Mouse (Mus musculus): ENCODE measurements around the gene Brwd3. TPM values are rescaled to one million over a fixed set of nuclear protein-coding genes. Genes with fewer than 3 reads are reported as not detected.

Brwd3 gene
- polyA plus RNA-seq, 1 experiment from 2014 or later, result 4.5 TPM

DNA sequence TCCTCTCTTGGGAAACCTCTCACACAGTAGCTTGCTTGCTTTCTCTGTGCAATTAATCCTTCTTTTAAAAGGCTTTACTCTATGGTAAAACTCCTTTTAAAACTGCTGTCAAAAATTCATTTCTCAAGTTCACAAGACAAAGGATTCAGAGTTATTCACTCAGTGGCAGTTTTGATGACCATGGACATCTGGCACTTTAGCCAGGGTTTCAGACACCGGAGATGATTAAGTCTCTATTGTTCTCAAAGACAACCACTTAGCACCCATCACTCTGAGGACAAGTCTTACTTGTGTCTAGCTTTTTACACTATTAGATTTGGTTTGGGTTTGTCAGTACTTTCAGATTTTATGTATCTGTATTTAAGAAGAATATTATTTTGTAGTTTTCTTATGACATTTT lies 104.6 kb downstream of the Brwd3 start:
- H3K9me3 ChIP-seq, result no peaks in the 10 kb centered on the region
- H3K4me2 ChIP-seq, result no peak overlapping the region
- ATAC-seq (ENCODE audit: insufficient number of reproducible peaks, insufficient read depth, low FRiP score, low TSS enrichment, low read depth), result no peak
- no peaks in the 10 kb centered on the region for H3K27me3 ChIP-seq
- no peak overlapping the region for H3K4me3 ChIP-seq
- H3K9ac ChIP-seq, result no peak overlapping the region
- H3K27ac ChIP-seq, result no peak overlapping the region
- H3K36me3 ChIP-seq, result no peaks in the 10 kb centered on the region
- 71% methylated on average over 1 of the region's 1 CpGs for WGBS
- H3K4me1 ChIP-seq, result no peaks in the 10 kb centered on the region

DNA sequence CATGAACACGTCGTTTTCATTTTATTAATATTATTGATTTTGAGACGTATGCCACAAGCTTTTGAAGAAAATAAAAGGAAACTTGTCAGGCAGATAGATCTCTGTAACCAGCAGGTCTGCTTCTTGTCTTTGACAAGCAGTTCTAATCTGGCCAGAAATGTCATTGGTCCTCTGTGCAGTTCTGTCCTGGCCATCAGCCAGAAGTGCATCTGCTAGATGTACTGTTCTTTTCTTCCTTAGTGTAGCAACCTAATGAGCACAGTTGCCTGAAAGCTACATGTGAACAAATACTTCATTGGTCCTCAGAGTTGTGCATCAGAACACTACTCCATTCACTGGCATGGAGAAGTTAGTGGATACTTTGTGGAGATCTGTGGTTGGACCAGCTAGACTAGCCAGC lies 105.1 kb downstream of the Brwd3 start:
- no peak for ATAC-seq (ENCODE audit: insufficient number of reproducible peaks, insufficient read depth, low FRiP score, low TSS enrichment, low read depth)
- whole genome bisulfite sequencing, result 77% methylated on average over 3 of the region's 3 CpGs
- H3K27ac ChIP-seq, result no peak overlapping the region
- no peaks in the 10 kb centered on the region for H3K27me3 ChIP-seq
- no peaks in the 10 kb centered on the region for H3K4me1 ChIP-seq
- H3K4me2 ChIP-seq, result no peak overlapping the region
- H3K9me3 ChIP-seq, result no peaks in the 10 kb centered on the region
- no peaks in the 10 kb centered on the region for H3K36me3 ChIP-seq
- no peak overlapping the region for H3K4me3 ChIP-seq
- no peak overlapping the region for H3K9ac ChIP-seq

DNA sequence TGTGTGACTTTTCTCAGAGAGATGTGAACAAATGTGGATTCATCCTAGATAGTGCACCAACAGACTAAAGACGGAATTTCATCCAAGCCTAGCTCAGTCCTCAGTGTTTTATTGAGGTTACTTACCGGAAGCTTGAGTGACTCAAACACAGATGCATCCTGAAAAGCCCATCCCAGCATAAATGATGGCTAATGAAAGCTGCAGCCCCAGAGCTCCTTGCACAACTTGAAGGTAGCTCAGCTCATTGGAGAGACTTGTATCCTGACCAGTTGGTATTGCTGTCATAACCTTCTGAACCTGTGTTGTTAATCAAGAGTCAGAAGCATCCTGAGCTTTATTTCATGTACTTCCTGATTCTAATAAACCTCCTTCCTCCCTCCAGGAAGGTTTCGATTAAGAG lies 105.8 kb downstream of the Brwd3 start:
- Histone ChIP-seq H3K36me3 (no peaks in the 10 kb centered on the region), H3K4me3 (no peak overlapping the region), H3K9ac (no peak overlapping the region), H3K27me3 (no peaks in the 10 kb centered on the region), H3K27ac (no peak overlapping the region), H3K4me1 (no peaks in the 10 kb centered on the region), H3K9me3 (no peaks in the 10 kb centered on the region), H3K4me2 (no peak overlapping the region)
- ATAC-seq (ENCODE audit: insufficient number of reproducible peaks, insufficient read depth, low FRiP score, low TSS enrichment, low read depth), result no peak
- WGBS, result 66% methylated on average over 3 of the region's 3 CpGs

DNA sequence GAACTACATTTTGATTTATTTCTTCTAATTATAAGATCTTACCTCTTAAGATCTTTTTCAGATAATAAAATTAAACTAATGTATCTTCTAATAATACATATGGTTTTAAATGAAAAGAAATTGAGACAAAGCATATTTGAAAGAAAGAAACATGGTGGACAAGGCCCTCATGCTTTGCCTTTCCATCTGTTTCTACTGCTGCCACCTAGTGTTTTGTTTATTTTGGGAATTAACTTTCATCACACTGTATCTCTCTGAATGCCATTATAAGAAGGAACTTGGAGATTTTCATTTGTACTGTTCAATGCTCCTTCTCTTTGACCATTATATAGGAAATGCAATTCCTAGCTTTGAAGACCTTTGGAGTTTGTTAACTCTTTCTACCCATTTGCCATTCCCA lies 109.9 kb downstream of the Brwd3 start:
- no peak for ATAC-seq (ENCODE audit: insufficient number of reproducible peaks, insufficient read depth, low FRiP score, low TSS enrichment, low read depth)
- Histone ChIP-seq H3K36me3 (no peaks in the 10 kb centered on the region), H3K27me3 (no peaks in the 10 kb centered on the region), H3K9me3 (no peaks in the 10 kb centered on the region), H3K4me1 (no peaks in the 10 kb centered on the region), H3K27ac (no peak overlapping the region), H3K9ac (no peak overlapping the region), H3K4me3 (no peak overlapping the region), H3K4me2 (no peak overlapping the region)

DNA sequence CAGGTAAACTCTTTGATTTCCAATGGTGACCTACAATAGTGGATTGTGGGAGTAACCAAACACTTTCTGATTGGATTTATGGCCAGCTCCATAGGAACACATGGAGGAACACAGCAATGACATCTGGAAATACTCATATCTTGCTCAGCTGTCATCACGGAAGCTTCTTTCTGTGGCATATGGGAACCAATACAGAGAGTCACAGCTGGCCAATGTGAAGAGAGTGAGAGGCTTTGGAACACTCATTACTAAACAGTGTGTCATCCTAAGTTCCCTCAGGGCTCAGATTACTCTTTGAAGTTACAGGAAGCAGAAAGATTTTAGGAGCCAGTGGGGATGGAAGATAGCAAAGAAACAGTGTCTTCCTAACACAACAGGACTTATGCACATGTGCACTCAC lies 111.7 kb downstream of the Brwd3 start:
- Histone ChIP-seq H3K36me3 (no peaks in the 10 kb centered on the region), H3K9me3 (no peaks in the 10 kb centered on the region), H3K4me1 (no peaks in the 10 kb centered on the region), H3K27me3 (no peaks in the 10 kb centered on the region), H3K4me3 (no peak overlapping the region), H3K27ac (no peak overlapping the region), H3K9ac (no peak overlapping the region), H3K4me2 (no peak overlapping the region)
- 55% methylated on average over 1 of the region's 1 CpGs for WGBS
- no peak for ATAC-seq (ENCODE audit: insufficient number of reproducible peaks, insufficient read depth, low FRiP score, low TSS enrichment, low read depth)

DNA sequence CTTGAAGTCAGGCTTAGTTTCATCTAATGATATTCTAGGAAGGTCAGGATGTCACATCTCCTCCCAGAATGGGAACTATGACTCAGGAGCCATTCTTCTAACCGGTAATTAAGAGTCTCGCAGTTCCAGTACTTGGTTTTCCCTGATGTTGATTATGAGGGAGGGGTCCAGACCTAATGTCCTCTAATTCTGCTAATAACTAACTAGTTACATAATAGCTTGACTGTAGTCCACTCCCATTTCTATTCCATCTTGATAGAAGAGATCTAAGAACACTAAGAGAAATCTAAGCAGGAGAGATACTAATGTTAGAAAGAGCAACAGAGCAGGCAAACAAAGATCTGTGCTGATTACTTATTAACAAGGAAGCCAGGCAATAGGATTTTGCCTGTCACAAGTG lies 129.9 kb downstream of the Brwd3 start:
- no peak for ATAC-seq (ENCODE audit: insufficient number of reproducible peaks, insufficient read depth, low FRiP score, low TSS enrichment, low read depth)
- Histone ChIP-seq H3K27me3 (no peaks in the 10 kb centered on the region), H3K4me1 (no peaks in the 10 kb centered on the region), H3K9ac (no peak overlapping the region), H3K9me3 (no peaks in the 10 kb centered on the region), H3K4me3 (no peak overlapping the region), H3K27ac (no peak overlapping the region), H3K4me2 (no peak overlapping the region), H3K36me3 (no peaks in the 10 kb centered on the region)
- WGBS, result 91% methylated on average over 2 of the region's 2 CpGs

Other genes starting within 250 kb of the Brwd3 start
- not detected in 2 replicates for gene Gm379, start 169.5 kb downstream of the Brwd3 start, polyA plus RNA-seq (2015; fragmentation: Nextera tagmentation; extraction: Ambion mirVana)
- 25.7 TPM in 2 replicates for gene Hmgn5, start 179.0 kb upstream of the Brwd3 start, polyA plus RNA-seq (2015; fragmentation: Nextera tagmentation; extraction: Ambion mirVana)

Measured in embryonic facial prominence, embryonic 13.5 days (tissue).